Mouse (Mus musculus): ENCODE data around the gene Pitx3. TPM values are rescaled to one million over a fixed set of nuclear protein-coding genes. Genes with fewer than 3 reads are reported as not detected.
"Not testable (repeated sequence)": the region's sequence is repeated elsewhere in the genome, so short reads cannot be mapped to it uniquely, and the experiment has no call there.

The Pitx3 gene
- polyA plus RNA-seq, 1 experiment: not detected

DNA sequence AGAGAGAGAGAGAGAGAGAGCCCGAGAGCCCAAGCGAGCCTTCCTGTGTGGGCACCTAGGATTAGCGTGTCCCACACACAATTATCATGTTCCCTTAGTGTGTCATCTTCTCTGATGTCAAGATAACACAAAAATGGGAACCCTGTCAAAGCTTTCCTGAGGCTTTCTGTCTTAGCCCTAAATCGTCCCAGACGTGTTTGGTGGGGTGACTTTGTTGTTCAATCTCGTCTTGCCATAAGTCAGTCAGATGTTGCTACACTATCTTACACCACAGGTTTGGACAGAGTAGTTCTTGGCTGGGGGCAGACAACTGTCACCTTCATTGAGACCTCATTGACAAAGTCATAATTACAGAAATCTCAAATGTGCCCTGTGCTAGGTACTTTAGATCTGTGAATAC is 15.5 kb downstream of the Pitx3 start:
- Histone ChIP-seq H3K9me3 (no peaks in the 10 kb centered on the region), H3K4me1 (peaks cover 42% of the 10 kb centered on the region), H3K4me3 (replicated peaks) (no peak overlapping the region), H3K36me3 (replicated peaks; ENCODE audit: low read length) (no peaks in the 10 kb centered on the region), H3K27me3 (replicated peaks) (peaks cover 79% of the 10 kb centered on the region)
- TF ChIP-seq FLI1 (IDR thresholded peaks at IDR 0.05; ENCODE audit: low read length): no peak
- no peak for TF ChIP-seq GATA1 (IDR thresholded peaks at IDR 0.05; ENCODE audit: borderline replicate concordance, low read length)

DNA sequence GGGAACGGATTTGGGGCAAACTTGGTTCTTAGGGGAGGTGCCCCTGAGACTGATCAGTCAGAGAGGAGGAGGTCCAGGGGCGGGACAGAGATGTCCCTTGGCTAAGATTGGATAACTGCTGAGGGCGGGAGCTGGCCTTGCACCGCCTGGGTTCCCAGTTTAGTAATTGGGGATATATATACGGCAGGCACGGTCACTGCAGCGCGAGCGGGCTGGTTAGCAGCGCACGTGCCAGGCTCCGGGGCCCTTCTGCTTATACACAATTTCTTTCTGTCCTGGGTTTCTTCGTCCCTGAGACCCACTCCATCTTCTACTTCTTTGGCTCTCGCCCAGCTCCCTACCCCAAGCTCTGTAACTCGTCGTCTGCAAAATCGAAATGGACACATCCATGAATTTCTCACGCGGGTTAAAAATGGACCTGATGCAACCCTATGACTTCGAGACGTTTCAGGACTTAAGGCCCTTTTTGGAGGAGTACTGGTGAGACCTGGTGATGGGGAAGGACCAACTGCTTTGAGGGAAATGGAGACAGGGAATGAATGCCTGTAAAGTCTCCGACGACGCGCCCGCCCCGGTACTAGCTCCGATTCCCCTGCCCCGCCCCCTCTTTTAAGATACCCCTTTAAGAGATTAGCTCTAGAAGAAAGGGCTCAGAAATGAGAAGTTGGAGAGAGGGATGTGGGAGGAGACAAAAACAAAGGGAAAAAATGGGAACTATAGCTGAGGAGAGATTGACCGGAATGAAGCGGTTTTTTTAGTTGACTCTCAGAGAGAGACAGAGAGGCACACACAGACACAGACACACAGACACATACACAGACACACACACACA is 16.2 kb downstream of the Pitx3 start, which contains the start of gene Elovl3:
Gene Elovl3 (plus strand): TSS at position 204 of the 832 bp plus-strand sequence.
- no peaks in the 10 kb centered on the region for H3K36me3 ChIP-seq (replicated peaks; ENCODE audit: low read length)
- no peak for TF ChIP-seq FLI1 (IDR thresholded peaks at IDR 0.05; ENCODE audit: low read length)
- no peak for TF ChIP-seq GATA1 (IDR thresholded peaks at IDR 0.05; ENCODE audit: borderline replicate concordance, low read length)
- H3K27me3 ChIP-seq (replicated peaks): peaks cover 75% of the 10 kb centered on the region
- H3K9me3 ChIP-seq: no peaks in the 10 kb centered on the region
- peaks cover 35% of the 10 kb centered on the region for H3K4me1 ChIP-seq
- peak within 1 kb of the TSS; percentile 86 for H3K4me3 ChIP-seq (replicated peaks)

DNA sequence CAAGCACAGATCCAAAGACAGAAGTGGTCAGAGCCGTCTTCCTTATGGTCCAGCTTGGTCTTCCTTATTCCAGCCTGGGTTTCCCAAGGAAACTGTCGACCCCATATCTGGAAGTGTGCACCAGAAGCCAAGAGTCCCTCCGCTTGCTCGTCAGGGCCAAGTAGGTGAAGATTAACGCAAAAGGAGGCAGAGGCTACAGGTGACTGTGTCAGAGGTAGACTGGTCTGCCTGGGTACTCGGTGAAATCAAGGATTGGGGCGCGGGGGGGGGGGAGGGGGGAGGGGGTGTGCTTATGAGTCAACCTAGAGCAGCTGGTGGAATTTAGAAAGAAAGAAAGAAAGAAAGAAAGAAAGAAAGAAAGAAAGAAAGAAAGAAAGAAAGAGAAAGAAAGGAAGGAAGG is 16.8 kb downstream of the Pitx3 start:
- Histone ChIP-seq H3K9me3 (no peaks in the 10 kb centered on the region), H3K4me1 (peaks cover 29% of the 10 kb centered on the region), H3K4me3 (replicated peaks) (peak overlapping the region; percentile 86), H3K27me3 (replicated peaks) (peaks cover 69% of the 10 kb centered on the region), H3K36me3 (replicated peaks; ENCODE audit: low read length) (no peaks in the 10 kb centered on the region)
- no peak for TF ChIP-seq FLI1 (IDR thresholded peaks at IDR 0.05; ENCODE audit: low read length)
- TF ChIP-seq GATA1 (IDR thresholded peaks at IDR 0.05; ENCODE audit: borderline replicate concordance, low read length): no peak

DNA sequence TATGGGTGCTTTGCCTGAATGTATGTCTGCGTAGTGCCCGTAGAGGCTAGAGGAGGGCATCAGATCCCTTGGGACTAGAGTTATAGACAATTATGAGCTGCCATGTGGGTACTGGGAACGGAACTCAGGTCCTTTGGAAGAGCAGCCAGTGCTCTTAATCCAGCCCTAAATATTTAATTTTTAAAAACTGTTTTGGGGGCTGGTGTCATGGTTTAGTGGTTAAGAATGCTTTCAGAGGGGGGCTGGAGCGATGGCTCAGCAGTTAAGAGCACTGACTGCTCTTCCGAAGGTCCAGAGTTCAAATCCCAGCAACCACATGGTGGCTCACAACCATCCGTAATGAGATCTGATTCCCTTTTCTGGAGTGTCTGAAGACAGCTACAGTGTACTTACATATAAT is 18.4 kb downstream of the Pitx3 start:
- H3K36me3 ChIP-seq (replicated peaks; ENCODE audit: low read length); H3K4me3 ChIP-seq (replicated peaks); H3K9me3 ChIP-seq: not testable (repeated sequence)
- peaks cover 59% of the 10 kb centered on the region for H3K27me3 ChIP-seq (replicated peaks)
- H3K4me1 ChIP-seq: peaks cover 13% of the 10 kb centered on the region

DNA sequence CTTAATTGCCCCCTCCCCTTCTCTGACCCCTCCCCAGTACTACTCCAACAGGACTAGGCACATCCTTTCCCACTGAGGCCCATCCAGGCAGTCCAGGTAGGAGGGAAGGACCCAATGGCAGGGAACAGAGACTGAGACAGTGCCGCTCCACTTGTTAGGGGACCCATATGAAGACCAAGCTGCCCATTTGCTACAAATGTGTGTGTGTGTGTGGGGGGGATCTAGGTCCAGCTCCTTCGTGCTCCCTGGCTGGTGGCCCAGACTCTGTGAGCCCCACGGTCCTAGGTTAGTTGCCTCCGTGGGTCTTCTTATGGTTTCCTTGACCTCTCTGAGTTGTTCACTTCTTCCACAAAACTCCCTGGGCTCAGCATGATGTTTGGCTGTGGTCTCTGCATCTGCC is 21.8 kb downstream of the Pitx3 start:
- Histone ChIP-seq H3K4me1 (peaks cover 3% of the 10 kb centered on the region), H3K9me3 (no peaks in the 10 kb centered on the region), H3K4me3 (replicated peaks) (no peak overlapping the region), H3K27me3 (replicated peaks) (peaks cover 35% of the 10 kb centered on the region), H3K36me3 (replicated peaks; ENCODE audit: low read length) (no peaks in the 10 kb centered on the region)
- TF ChIP-seq GATA1 (IDR thresholded peaks at IDR 0.05; ENCODE audit: borderline replicate concordance, low read length) (no peak), FLI1 (IDR thresholded peaks at IDR 0.05; ENCODE audit: low read length) (no peak)

DNA sequence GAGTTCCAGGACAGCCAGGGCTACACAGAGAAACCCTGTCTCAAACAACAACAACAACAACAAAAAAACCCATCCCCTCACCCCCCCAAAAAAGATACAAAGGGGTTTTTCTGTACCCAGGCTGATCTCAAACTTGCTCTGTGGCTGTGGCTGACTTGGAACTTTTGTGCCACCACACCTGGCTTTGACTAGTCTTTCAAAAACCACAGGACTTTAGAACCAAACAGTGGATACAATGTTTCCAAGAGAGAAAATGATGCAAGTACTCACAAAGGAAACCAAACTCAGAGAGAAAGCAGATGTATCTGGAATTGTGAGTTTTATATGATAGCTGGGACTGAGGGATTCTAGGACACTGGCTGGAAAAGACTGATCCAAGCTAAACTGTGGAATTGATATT is 23.5 kb downstream of the Pitx3 start:
- no peaks in the 10 kb centered on the region for H3K4me1 ChIP-seq
- no peaks in the 10 kb centered on the region for H3K36me3 ChIP-seq (replicated peaks; ENCODE audit: low read length)
- H3K27me3 ChIP-seq (replicated peaks): peaks cover 26% of the 10 kb centered on the region
- TF ChIP-seq GATA1 (IDR thresholded peaks at IDR 0.05; ENCODE audit: borderline replicate concordance, low read length) (no peak), FLI1 (IDR thresholded peaks at IDR 0.05; ENCODE audit: low read length) (no peak)
- H3K4me3 ChIP-seq (replicated peaks): no peak overlapping the region
- no peaks in the 10 kb centered on the region for H3K9me3 ChIP-seq

DNA sequence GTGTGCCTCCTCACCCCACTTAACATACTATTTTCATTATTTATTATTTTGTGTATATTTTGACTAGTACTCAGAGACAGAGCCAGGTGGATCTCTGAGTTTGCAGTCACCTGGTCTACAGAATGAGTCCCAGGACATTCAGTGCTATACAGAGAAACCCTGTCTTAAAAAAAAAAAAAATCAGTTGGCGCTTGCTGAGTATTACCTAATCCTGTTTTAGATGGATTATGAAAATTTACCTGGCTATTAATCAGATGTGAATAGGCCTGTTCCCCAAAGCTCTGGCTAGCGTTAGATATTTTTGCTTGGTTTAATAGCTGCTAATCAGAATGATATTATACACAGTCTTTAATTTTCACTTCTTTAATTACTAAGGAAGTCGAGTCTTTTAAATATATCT is 24.2 kb downstream of the Pitx3 start:
- Histone ChIP-seq H3K36me3 (replicated peaks; ENCODE audit: low read length) (no peaks in the 10 kb centered on the region), H3K27me3 (replicated peaks) (peaks cover 30% of the 10 kb centered on the region), H3K9me3 (no peaks in the 10 kb centered on the region), H3K4me1 (no peaks in the 10 kb centered on the region), H3K4me3 (replicated peaks) (no peak overlapping the region)
- TF ChIP-seq GATA1 (IDR thresholded peaks at IDR 0.05; ENCODE audit: borderline replicate concordance, low read length) (no peak), FLI1 (IDR thresholded peaks at IDR 0.05; ENCODE audit: low read length) (no peak)

DNA sequence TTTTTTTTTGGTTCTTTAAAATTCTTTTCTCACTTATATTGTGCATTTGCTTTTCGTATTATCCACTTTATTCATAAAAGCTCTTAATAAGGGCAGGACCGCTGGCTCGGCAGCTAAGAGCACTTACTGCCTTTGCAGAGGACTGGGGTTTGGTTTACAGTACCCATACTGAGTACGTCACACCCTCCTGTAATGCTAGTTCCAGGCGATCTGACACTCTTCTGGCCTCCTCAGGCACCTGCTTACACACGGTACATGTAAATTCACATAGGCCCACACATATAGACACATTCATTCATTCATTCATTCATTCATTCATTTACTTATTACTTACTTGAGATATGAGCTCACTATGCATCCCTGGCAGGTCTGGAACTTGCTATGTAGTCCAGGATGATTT is 27.3 kb downstream of the Pitx3 start:
- Histone ChIP-seq H3K9me3 (no peaks in the 10 kb centered on the region), H3K36me3 (replicated peaks; ENCODE audit: low read length) (no peaks in the 10 kb centered on the region), H3K4me1 (no peaks in the 10 kb centered on the region), H3K4me3 (replicated peaks) (no peak overlapping the region), H3K27me3 (replicated peaks) (peaks cover 19% of the 10 kb centered on the region)
- TF ChIP-seq GATA1 (IDR thresholded peaks at IDR 0.05; ENCODE audit: borderline replicate concordance, low read length): no peak
- TF ChIP-seq FLI1 (IDR thresholded peaks at IDR 0.05; ENCODE audit: low read length): no peak

DNA sequence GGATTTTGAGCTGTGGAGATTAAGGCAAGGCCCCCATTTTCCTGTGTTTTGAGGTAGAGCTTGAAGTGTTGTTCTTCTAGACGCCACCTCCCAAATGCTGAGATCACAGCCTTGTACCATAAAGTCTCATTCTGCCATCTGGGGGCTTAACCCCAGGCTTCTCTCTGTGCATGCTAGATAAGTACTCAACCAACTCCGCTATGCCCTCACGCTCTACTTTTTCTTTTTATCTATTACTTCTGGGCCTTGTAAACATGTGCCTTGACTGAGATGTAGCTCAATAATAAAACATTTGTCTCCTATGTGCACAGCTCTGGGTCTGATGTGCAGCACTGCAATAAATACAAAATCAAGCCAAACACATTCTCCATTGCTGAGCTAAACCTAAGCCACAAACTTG is 28.7 kb downstream of the Pitx3 start:
- no peaks in the 10 kb centered on the region for H3K4me1 ChIP-seq
- H3K27me3 ChIP-seq (replicated peaks): peaks cover 20% of the 10 kb centered on the region
- H3K4me3 ChIP-seq (replicated peaks): no peak overlapping the region
- no peaks in the 10 kb centered on the region for H3K36me3 ChIP-seq (replicated peaks; ENCODE audit: low read length)
- no peak for TF ChIP-seq FLI1 (IDR thresholded peaks at IDR 0.05; ENCODE audit: low read length)
- TF ChIP-seq GATA1 (IDR thresholded peaks at IDR 0.05; ENCODE audit: borderline replicate concordance, low read length): no peak
- no peaks in the 10 kb centered on the region for H3K9me3 ChIP-seq

DNA sequence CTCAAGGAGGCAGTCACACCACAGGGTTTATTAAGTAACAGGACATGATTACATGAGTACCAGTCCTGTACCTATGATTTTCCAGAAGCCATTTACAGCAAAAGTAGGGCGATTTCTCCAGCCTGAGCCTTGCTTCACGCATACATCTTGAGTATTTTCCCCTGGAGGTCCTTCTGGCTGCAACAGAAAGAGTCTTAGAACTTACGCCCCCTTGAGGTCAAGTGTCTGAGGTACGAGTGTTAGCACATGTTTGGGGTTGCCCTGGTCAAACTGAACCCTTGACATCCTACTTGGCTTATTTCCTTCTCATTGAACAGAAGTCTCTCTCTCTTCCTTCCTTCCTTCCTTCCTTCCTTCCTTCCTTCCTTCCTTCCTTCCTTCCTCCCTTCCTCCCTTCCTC is 33.5 kb downstream of the Pitx3 start:
- TF ChIP-seq GATA1 (IDR thresholded peaks at IDR 0.05; ENCODE audit: borderline replicate concordance, low read length) (no peak), FLI1 (IDR thresholded peaks at IDR 0.05; ENCODE audit: low read length) (no peak)
- Histone ChIP-seq H3K4me1 (peaks cover 20% of the 10 kb centered on the region), H3K4me3 (replicated peaks) (no peak overlapping the region), H3K27me3 (replicated peaks) (peaks cover 9% of the 10 kb centered on the region), H3K36me3 (replicated peaks; ENCODE audit: low read length) (no peaks in the 10 kb centered on the region), H3K9me3 (peaks cover 3% of the 10 kb centered on the region)
